Mouse (Mus musculus): ENCODE results near the gene Gm28308. TPM values are rescaled to one million over a fixed set of nuclear protein-coding genes. Genes with fewer than 3 reads are reported as not detected.
A peak's percentile ranks its signal among the peaks of the same experiment; 100 is the strongest.

Gm28308 gene
- polyA plus RNA-seq, 1 experiment: not detected

GRCm38 (mm10) chr6:52221337-52221992, 8.3 kb upstream of the Gm28308 start, which contains the start of gene Hoxa7:
Gene Hoxa7, minus strand, starts transcription at chr6:52221854.
- Histone ChIP-seq H3K4me1 (ENCODE audit: control insufficient read depth, insufficient read depth, low read length) (no peaks in the 10 kb centered on the region), H3K4me3 (ENCODE audit: insufficient read depth, low read length) (peak within 1 kb of the TSS; percentile 39), H3K27ac (ENCODE audit: insufficient read depth, low read length) (no peak within 1 kb of the TSS)
- TF ChIP-seq CTCF (IDR thresholded peaks at IDR 0.05; ENCODE audit: extremely low read depth, insufficient read depth, low read length): peak; percentile 77
- TF ChIP-seq POLR2A (IDR thresholded peaks at IDR 0.05; ENCODE audit: extremely low read depth, insufficient read depth, low read length): no peak

GRCm38 (mm10) chr6:52220865-52221310, 7.7 kb upstream of the Gm28308 start:
- TF ChIP-seq CTCF (IDR thresholded peaks at IDR 0.05; ENCODE audit: extremely low read depth, insufficient read depth, low read length): no peak
- no peak for TF ChIP-seq POLR2A (IDR thresholded peaks at IDR 0.05; ENCODE audit: extremely low read depth, insufficient read depth, low read length)
- Histone ChIP-seq H3K27ac (ENCODE audit: insufficient read depth, low read length) (no peak overlapping the region), H3K4me1 (ENCODE audit: control insufficient read depth, insufficient read depth, low read length) (no peaks in the 10 kb centered on the region), H3K4me3 (ENCODE audit: insufficient read depth, low read length) (peak overlapping the region; percentile 39; the same call in 1 of the 2 replicates)

GRCm38 (mm10) chr6:52220003-52220864, 7.1 kb upstream of the Gm28308 start:
- TF ChIP-seq CTCF (IDR thresholded peaks at IDR 0.05; ENCODE audit: extremely low read depth, insufficient read depth, low read length) (no peak), POLR2A (IDR thresholded peaks at IDR 0.05; ENCODE audit: extremely low read depth, insufficient read depth, low read length) (no peak)
- H3K27ac ChIP-seq (ENCODE audit: insufficient read depth, low read length): no peak overlapping the region
- no peak overlapping the region for H3K4me3 ChIP-seq (ENCODE audit: insufficient read depth, low read length)
- no peaks in the 10 kb centered on the region for H3K4me1 ChIP-seq (ENCODE audit: control insufficient read depth, insufficient read depth, low read length)

GRCm38 (mm10) chr6:52219234-52219942, 6.2 kb upstream of the Gm28308 start:
- H3K4me3 ChIP-seq (ENCODE audit: insufficient read depth, low read length): no peak overlapping the region
- no peaks in the 10 kb centered on the region for H3K4me1 ChIP-seq (ENCODE audit: control insufficient read depth, insufficient read depth, low read length)
- TF ChIP-seq CTCF (IDR thresholded peaks at IDR 0.05; ENCODE audit: extremely low read depth, insufficient read depth, low read length) (no peak), POLR2A (IDR thresholded peaks at IDR 0.05; ENCODE audit: extremely low read depth, insufficient read depth, low read length) (no peak)
- no peak overlapping the region for H3K27ac ChIP-seq (ENCODE audit: insufficient read depth, low read length)

GRCm38 (mm10) chr6:52218643-52219215, 5.6 kb upstream of the Gm28308 start:
- Histone ChIP-seq H3K4me1 (ENCODE audit: control insufficient read depth, insufficient read depth, low read length) (no peaks in the 10 kb centered on the region), H3K4me3 (ENCODE audit: insufficient read depth, low read length) (no peak overlapping the region), H3K27ac (ENCODE audit: insufficient read depth, low read length) (no peak overlapping the region)
- TF ChIP-seq POLR2A (IDR thresholded peaks at IDR 0.05; ENCODE audit: extremely low read depth, insufficient read depth, low read length): no peak
- TF ChIP-seq CTCF (IDR thresholded peaks at IDR 0.05; ENCODE audit: extremely low read depth, insufficient read depth, low read length): no peak

GRCm38 (mm10) chr6:52217895-52218642, 4.9 kb upstream of the Gm28308 start:
- TF ChIP-seq POLR2A (IDR thresholded peaks at IDR 0.05; ENCODE audit: extremely low read depth, insufficient read depth, low read length) (no peak), CTCF (IDR thresholded peaks at IDR 0.05; ENCODE audit: extremely low read depth, insufficient read depth, low read length) (no peak)
- Histone ChIP-seq H3K27ac (ENCODE audit: insufficient read depth, low read length) (no peak overlapping the region), H3K4me3 (ENCODE audit: insufficient read depth, low read length) (no peak overlapping the region)

GRCm38 (mm10) chr6:52217459-52217768, 4.3 kb upstream of the Gm28308 start:
- TF ChIP-seq CTCF (IDR thresholded peaks at IDR 0.05; ENCODE audit: extremely low read depth, insufficient read depth, low read length) (no peak), POLR2A (IDR thresholded peaks at IDR 0.05; ENCODE audit: extremely low read depth, insufficient read depth, low read length) (no peak)
- no peak overlapping the region for H3K4me3 ChIP-seq (ENCODE audit: insufficient read depth, low read length)
- H3K4me1 ChIP-seq (ENCODE audit: control insufficient read depth, insufficient read depth, low read length): no peaks in the 10 kb centered on the region
- no peak overlapping the region for H3K27ac ChIP-seq (ENCODE audit: insufficient read depth, low read length)

More at GRCm38 (mm10) chr6:52217895-52218642, 4.9 kb upstream of the Gm28308 start:
- no peaks in the 10 kb centered on the region for H3K4me1 ChIP-seq (ENCODE audit: control insufficient read depth, insufficient read depth, low read length)

GRCm38 (mm10) chr6:52216691-52217458, 3.7 kb upstream of the Gm28308 start:
- no peak overlapping the region for H3K4me3 ChIP-seq (ENCODE audit: insufficient read depth, low read length)
- TF ChIP-seq POLR2A (IDR thresholded peaks at IDR 0.05; ENCODE audit: extremely low read depth, insufficient read depth, low read length) (no peak), CTCF (IDR thresholded peaks at IDR 0.05; ENCODE audit: extremely low read depth, insufficient read depth, low read length) (no peak)
- H3K27ac ChIP-seq (ENCODE audit: insufficient read depth, low read length): no peak overlapping the region
- no peaks in the 10 kb centered on the region for H3K4me1 ChIP-seq (ENCODE audit: control insufficient read depth, insufficient read depth, low read length)
